Mouse (Mus musculus) megakaryocyte, embryonic 14.5 days (primary cell): ENCODE data around the gene Rbfox2.

Experiments
- FLI1 ChIP-seq: IDR thresholded peaks from 2 replicates; pipeline ENCODE4 v1.6.1; 2012; ENCODE audit warnings: low read length, inconsistent platforms, mixed read lengths
- GATA1 ChIP-seq: IDR thresholded peaks from 3 replicates; pipeline ENCODE4 v1.6.1; 2012; ENCODE audit warnings: mixed read lengths, low read length, inconsistent platforms, borderline replicate concordance

DNA sequence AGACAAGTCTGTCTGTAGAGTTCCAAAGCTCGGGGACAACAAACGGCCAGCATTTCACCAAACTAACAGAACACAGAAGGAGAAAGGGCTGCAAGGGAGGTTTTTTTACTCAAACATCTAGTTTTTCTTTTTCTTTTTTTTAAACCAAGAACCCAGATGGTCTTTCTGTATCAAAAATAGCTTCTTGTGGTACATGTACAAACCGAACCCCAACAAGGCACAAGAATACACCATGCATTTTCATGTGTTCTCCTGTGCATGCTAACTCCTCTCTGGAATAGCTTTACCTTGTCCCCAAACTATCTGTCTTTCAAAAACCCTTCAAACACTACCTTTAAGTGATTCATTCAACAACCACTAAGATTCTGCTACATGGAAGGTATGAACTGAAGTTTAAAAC lies 38.4 kb downstream of the Rbfox2 start:
- TF ChIP-seq GATA1 (no peak), FLI1 (no peak)
